Mouse (Mus musculus) midbrain, embryonic 13.5 days (tissue): ENCODE measurements around the gene Gfra1. TPM values are rescaled to one million over a fixed set of nuclear protein-coding genes. Genes with fewer than 3 reads are reported as not detected.

Experiments used
- ATAC-seq: fragments of 200-750 bp; cut with Nextera tagmentation; 2 replicates; pipeline ENCODE4 v1.8.0; 2017; ENCODE audit warnings: mild to moderate bottlenecking, moderate TSS enrichment, moderate library complexity
- H3K27ac ChIP-seq: fragments of 300-500 bp; sonication (generic); 2 replicates; pipeline ENCODE4 v1.5.1; 2015; ENCODE audit warnings: inconsistent platforms, mild to moderate bottlenecking, moderate library complexity
- H3K27me3 ChIP-seq: fragments of 300-500 bp; sonication (generic); 2 replicates; pipeline ENCODE4 v1.6.1; 2015; ENCODE audit warnings: mild to moderate bottlenecking, inconsistent platforms
- H3K36me3 ChIP-seq: fragments of 300-500 bp; sonication (generic); 2 replicates; pipeline ENCODE4 v1.6.1; 2015; ENCODE audit warnings: mild to moderate bottlenecking, inconsistent platforms
- H3K4me1 ChIP-seq: fragments of 300-500 bp; sonication (generic); replicated peaks from 2 replicates; pipeline ENCODE4 v1.6.1; 2015; ENCODE audit warnings: inconsistent platforms
- H3K4me2 ChIP-seq: fragments of 300-500 bp; sonication (generic); replicated peaks from 2 replicates; pipeline ENCODE4 v1.6.1; 2015; ENCODE audit warnings: moderate library complexity, mild to moderate bottlenecking, inconsistent platforms
- H3K4me3 ChIP-seq: fragments of 300-500 bp; sonication (generic); replicated peaks from 2 replicates; pipeline ENCODE4 v1.5.1; 2015; ENCODE audit warnings: mild to moderate bottlenecking, inconsistent platforms
- H3K9ac ChIP-seq: fragments of 300-500 bp; sonication (generic); replicated peaks from 2 replicates; pipeline ENCODE4 v1.6.1; 2015; ENCODE audit warnings: mild to moderate bottlenecking, inconsistent platforms
- H3K9me3 ChIP-seq: fragments of 300-500 bp; sonication (generic); 2 replicates; pipeline ENCODE4 v1.6.1; 2016; ENCODE audit warnings: mild to moderate bottlenecking, inconsistent platforms
- WGBS: fragments of 180-500 bp; shearing (Covaris S2); methylation state at CpG from one replicate; pipeline ENCODE4 v1.1.7; 2015; 5-methylcytosine and 5-hydroxymethylcytosine counted together
- polyA plus RNA-seq: library from polyadenylated mRNA; unstranded; fragments of >200 nt; fragmentation: Nextera tagmentation; extraction: Ambion mirVana; gene quantifications from 2 replicates; pipeline ENCODE4 v1.2.1, GENCODE M21; 2015

Gene Gfra1
- polyA plus RNA-seq, 1 experiment from 2014 or later, result 47.9 TPM

DNA sequence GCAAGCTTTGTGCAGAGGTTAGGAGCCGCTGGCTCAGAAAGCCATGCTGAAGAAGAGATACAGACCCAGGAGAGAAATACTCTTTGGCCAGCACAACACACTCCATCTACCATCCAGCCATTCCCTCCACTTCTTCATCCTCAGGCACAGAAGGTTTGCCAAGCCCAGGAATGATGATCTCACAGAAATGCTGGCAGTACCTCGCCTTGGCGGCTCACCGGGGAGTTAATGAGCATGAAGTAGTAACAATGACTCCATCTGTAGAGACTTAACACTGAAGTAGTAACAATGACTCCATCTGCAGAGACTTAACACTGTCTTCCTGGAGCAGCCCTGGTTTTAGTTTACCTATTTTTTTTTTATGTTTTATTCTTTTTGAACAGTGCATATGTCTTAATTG, 187.2 kb downstream of the Gfra1 start:
- Histone ChIP-seq H3K4me2 (no peak overlapping the region), H3K36me3 (peaks cover 3% of the 10 kb centered on the region; the same call in 1 of the 2 replicates), H3K4me3 (no peak overlapping the region), H3K27me3 (no peaks in the 10 kb centered on the region), H3K9me3 (no peaks in the 10 kb centered on the region), H3K9ac (no peak overlapping the region), H3K27ac (no peak overlapping the region), H3K4me1 (no peaks in the 10 kb centered on the region)
- 57% methylated on average over 4 of the region's 4 CpGs for WGBS
- ATAC-seq, result no peak

DNA sequence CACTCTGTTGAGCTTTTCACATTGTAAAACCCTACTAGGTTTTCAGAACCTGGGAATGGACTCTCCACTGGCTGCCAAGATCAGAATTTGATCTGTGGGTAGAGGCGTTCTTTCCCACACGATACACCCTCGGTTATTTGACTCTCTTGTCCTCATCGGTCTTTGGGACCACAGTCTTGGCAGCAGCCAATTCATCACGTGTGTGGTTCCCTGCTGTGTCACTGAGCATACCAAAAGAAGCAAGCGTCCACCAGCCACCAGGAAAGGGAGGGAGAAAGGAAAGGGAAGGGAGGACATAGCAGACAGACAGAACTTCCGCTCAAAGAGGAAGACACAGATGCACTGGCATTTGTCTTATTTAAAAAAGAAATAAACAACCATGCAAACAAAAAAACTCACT, 189.1 kb downstream of the Gfra1 start:
- Histone ChIP-seq H3K9me3 (no peaks in the 10 kb centered on the region), H3K4me1 (no peaks in the 10 kb centered on the region), H3K27ac (no peak overlapping the region), H3K27me3 (no peaks in the 10 kb centered on the region), H3K9ac (no peak overlapping the region), H3K4me2 (no peak overlapping the region), H3K4me3 (no peak overlapping the region), H3K36me3 (peaks cover 3% of the 10 kb centered on the region; the same call in 1 of the 2 replicates)
- ATAC-seq, result no peak
- 57% methylated on average over 7 of the region's 7 CpGs for WGBS

DNA sequence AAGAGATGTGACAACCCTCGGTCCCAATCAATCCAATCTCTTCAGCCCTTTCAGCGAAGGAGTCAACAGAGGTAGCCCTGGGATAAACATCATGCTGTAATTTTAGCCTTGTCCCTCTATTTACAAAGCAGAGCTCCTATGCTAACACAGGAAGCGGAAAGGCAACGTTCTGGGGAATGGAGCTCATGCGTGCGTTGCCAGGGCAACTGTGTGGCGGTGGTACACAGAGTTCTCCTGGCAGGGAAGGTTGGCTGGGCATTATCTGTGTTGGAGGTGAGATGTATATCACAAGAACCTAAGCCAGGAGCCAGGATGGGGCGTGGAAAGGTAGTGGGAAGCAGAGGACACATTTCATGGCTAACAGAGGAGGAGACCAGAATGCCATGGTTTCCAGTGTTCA, 194.8 kb downstream of the Gfra1 start:
- H3K9ac ChIP-seq, result no peak overlapping the region
- H3K27me3 ChIP-seq, result no peaks in the 10 kb centered on the region
- no peak overlapping the region for H3K27ac ChIP-seq
- no peak for ATAC-seq
- H3K4me2 ChIP-seq, result no peak overlapping the region
- 77% methylated on average over 8 of the region's 8 CpGs for WGBS
- peaks cover 10% of the 10 kb centered on the region for H3K4me1 ChIP-seq
- no peak overlapping the region for H3K4me3 ChIP-seq
- H3K9me3 ChIP-seq, result no peaks in the 10 kb centered on the region
- no peaks in the 10 kb centered on the region for H3K36me3 ChIP-seq

DNA sequence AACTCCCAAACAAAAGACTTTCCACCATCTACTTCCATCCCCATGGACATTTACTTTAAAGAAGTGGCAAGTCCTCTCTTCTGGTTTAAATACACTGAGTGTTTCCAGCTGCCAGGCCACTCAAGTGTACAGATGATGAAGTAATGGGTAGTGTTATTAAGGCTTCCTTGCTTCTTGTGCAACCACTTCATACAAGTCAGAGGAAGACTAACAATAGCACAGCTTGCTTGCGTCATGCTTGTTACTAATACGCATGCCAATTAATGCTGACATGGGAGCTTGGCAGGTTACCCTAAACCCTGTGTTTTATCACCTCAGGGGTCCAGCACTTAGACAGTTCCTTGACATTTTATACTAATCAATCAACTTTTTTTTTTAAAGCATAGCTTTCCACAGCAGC, 196.5 kb downstream of the Gfra1 start:
- Histone ChIP-seq H3K36me3 (no peaks in the 10 kb centered on the region), H3K4me3 (no peak overlapping the region), H3K4me2 (no peak overlapping the region), H3K27ac (no peak overlapping the region), H3K9ac (no peak overlapping the region), H3K4me1 (peaks cover 10% of the 10 kb centered on the region), H3K27me3 (no peaks in the 10 kb centered on the region), H3K9me3 (no peaks in the 10 kb centered on the region)
- WGBS, result 42% methylated on average over 2 of the region's 2 CpGs
- no peak for ATAC-seq

DNA sequence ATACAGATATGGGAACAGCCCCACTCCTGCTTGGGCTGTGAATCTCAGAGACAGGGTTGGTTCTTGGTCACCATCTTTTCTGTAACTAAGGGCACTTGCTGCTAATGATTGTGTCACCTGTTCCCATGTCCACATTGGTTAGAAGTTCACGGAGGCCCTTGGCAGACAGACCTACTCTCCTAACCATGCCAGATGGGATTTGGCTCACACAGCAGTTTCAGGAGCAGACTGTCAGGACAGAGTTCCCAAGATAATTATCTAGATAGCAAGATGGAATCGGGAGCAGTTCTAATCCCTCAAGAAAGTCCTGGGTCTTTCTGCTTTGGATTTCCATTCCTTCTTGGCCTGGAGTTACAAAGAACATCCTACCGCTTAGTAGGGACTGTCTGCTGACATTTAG, 199.2 kb downstream of the Gfra1 start:
- Histone ChIP-seq H3K4me1 (peaks cover 10% of the 10 kb centered on the region), H3K4me3 (no peak overlapping the region), H3K4me2 (no peak overlapping the region), H3K9me3 (no peaks in the 10 kb centered on the region), H3K27me3 (0 out of 2 replicates have a peak, but pooled peaks cover 4% of the 10 kb centered on the region), H3K27ac (no peak overlapping the region), H3K9ac (no peak overlapping the region), H3K36me3 (no peaks in the 10 kb centered on the region)
- ATAC-seq, result no peak
- WGBS, result 97% methylated on average over 3 of the region's 3 CpGs

DNA sequence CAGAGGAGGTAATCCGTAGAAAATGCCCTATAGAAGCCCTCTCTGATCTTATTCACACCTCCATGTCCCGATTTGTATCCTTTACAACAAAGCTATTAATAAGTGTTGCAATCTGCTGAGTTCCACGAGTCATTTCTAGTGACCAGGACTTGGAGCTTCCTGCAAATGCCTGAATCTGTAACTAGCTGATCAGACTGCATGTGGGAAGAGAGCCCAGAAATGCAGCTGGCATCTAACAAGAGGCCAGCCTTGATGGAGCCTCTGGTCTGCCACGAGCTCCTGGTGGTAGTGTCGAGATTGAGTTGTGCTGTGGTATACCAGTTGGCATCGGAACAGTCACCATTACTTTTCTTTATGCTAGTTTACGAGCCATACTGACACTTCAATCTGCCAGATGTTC, 200.3 kb downstream of the Gfra1 start:
- Histone ChIP-seq H3K9ac (no peak overlapping the region), H3K36me3 (no peaks in the 10 kb centered on the region), H3K4me1 (peaks cover 18% of the 10 kb centered on the region), H3K9me3 (no peaks in the 10 kb centered on the region), H3K4me2 (no peak overlapping the region), H3K4me3 (no peak overlapping the region), H3K27me3 (0 out of 2 replicates have a peak, but pooled peaks cover 4% of the 10 kb centered on the region), H3K27ac (no peak overlapping the region)
- no peak for ATAC-seq
- 85% methylated on average over 7 of the region's 7 CpGs for WGBS

DNA sequence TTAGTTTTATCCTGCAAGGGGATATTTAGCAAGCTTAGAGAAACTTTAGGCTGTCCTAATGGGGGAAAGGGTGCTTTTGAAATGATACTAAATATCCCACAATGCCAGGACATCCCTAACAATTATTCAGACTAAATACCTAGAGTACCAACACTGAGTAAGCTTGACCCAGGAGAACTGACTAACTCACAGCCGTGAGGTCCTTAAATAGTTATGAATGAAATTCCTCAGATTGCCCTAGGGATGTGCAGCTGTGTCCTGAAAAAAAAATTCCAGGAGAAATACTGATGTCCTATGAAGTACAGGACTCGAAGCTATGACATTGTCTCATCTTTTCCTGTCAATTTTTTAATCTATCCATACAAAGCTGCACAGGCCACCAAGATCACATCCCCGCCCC, 201.5 kb downstream of the Gfra1 start:
- H3K27me3 ChIP-seq, result 0 out of 2 replicates have a peak, but pooled peaks cover 4% of the 10 kb centered on the region
- H3K9ac ChIP-seq, result no peak overlapping the region
- H3K36me3 ChIP-seq, result no peaks in the 10 kb centered on the region
- no peak for ATAC-seq
- 67% methylated on average over 3 of the region's 3 CpGs for WGBS
- H3K27ac ChIP-seq, result no peak overlapping the region
- no peaks in the 10 kb centered on the region for H3K9me3 ChIP-seq
- peaks cover 10% of the 10 kb centered on the region; the same call in 1 of the 2 replicates for H3K4me1 ChIP-seq
- H3K4me2 ChIP-seq, result no peak overlapping the region
- no peak overlapping the region for H3K4me3 ChIP-seq

DNA sequence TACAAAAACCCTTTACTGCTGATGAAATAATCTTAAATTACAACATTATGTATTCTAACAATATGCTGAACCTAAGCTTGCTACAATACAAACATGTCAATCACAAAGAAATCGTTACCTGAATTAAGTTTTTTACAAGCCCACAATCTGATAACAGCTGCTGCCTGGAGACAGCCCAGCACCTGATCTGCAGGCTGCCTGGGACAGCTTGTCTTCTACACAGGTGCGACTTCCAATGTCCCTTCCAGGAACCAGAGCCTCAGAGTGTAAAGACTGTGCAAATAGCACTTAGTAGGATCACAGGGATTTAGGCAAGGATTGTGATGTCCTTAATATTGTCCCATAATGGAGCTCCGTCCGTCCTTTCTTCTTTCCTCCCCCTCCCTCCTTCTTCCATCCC, 204.0 kb downstream of the Gfra1 start:
- H3K4me3 ChIP-seq, result no peak overlapping the region
- no peaks in the 10 kb centered on the region for H3K9me3 ChIP-seq
- WGBS, result 73% methylated on average over 4 of the region's 4 CpGs
- no peak overlapping the region for H3K27ac ChIP-seq
- H3K36me3 ChIP-seq, result no peaks in the 10 kb centered on the region
- no peak overlapping the region for H3K9ac ChIP-seq
- H3K4me1 ChIP-seq, result peaks cover 8% of the 10 kb centered on the region; the same call in 1 of the 2 replicates
- no peak for ATAC-seq
- H3K27me3 ChIP-seq, result 0 out of 2 replicates have a peak, but pooled peaks cover 5% of the 10 kb centered on the region
- H3K4me2 ChIP-seq, result no peak overlapping the region

DNA sequence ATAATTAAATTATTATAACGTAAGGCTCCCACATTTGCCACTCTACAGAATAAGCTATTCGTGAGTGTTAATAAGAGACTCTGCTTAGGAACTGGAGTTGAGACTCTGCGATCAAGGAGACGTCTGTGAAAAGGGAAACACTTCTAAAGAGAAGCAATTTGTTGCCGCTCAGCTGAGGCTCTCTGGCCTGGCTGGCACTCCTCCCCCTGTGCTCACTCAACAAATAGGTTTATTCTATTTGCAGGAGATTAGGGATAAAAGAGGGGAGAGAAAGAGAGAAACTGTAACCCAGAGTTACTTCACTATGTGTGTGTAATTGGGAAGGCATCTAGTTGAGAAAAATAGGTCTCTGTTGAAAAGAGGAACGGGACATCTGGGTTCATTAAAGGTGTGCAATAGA, 204.6 kb downstream of the Gfra1 start:
- no peak for ATAC-seq
- Histone ChIP-seq H3K4me1 (peaks cover 8% of the 10 kb centered on the region; the same call in 1 of the 2 replicates), H3K27me3 (0 out of 2 replicates have a peak, but pooled peaks cover 6% of the 10 kb centered on the region), H3K9me3 (no peaks in the 10 kb centered on the region), H3K4me2 (no peak overlapping the region), H3K36me3 (no peaks in the 10 kb centered on the region), H3K4me3 (no peak overlapping the region), H3K9ac (no peak overlapping the region), H3K27ac (no peak overlapping the region)
- WGBS, result 31% methylated on average over 6 of the region's 6 CpGs

DNA sequence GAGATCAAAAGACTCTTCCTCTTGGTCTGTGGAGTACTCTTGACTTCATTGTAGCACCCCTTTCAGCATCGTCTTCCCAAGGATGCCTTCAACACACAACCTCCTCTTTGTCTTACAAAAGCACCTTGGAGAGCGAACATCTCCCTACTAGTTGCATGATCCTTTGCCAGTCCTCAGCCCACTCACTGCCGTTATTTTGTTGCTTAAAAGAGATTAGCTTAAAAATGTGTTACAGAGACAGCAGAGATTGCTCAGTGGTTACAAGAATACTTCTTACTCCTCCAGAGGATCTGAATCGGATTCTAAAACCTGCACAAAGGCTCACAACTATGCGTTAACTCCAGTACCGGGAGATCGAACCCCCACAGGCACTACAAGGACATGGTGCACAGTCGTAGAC, 205.5 kb downstream of the Gfra1 start:
- H3K4me2 ChIP-seq, result no peak overlapping the region
- no peak overlapping the region for H3K9ac ChIP-seq
- H3K36me3 ChIP-seq, result no peaks in the 10 kb centered on the region
- 80% methylated on average over 8 of the region's 8 CpGs for WGBS
- H3K4me3 ChIP-seq, result no peak overlapping the region
- H3K4me1 ChIP-seq, result peaks cover 8% of the 10 kb centered on the region; the same call in 1 of the 2 replicates
- H3K27me3 ChIP-seq, result 0 out of 2 replicates have a peak, but pooled peaks cover 6% of the 10 kb centered on the region
- no peak overlapping the region for H3K27ac ChIP-seq
- no peaks in the 10 kb centered on the region for H3K9me3 ChIP-seq
- no peak for ATAC-seq

DNA sequence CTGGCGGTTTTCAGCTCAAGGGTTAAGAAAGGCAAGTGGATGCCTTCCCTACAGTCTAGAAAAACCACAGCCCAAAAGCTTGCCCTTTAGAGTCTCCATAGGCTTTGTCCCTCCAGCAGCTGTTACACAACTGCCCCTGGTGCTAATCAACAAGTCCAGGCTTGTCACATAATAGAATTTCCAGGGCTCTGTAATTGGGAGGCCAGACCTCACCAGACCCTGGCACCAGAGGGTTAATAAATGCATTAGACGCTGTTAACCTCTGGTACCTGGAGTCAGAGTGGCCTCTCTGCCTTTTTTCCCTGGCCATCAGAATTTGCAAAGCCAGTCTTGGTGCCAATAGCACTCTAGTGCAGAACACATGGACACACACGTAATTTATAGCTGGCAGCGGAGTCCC, 211.6 kb downstream of the Gfra1 start:
- H3K9me3 ChIP-seq, result no peaks in the 10 kb centered on the region
- H3K27me3 ChIP-seq, result 0 out of 2 replicates have a peak, but pooled peaks cover 2% of the 10 kb centered on the region
- H3K4me2 ChIP-seq, result no peak overlapping the region
- no peaks in the 10 kb centered on the region for H3K36me3 ChIP-seq
- no peak overlapping the region for H3K4me3 ChIP-seq
- WGBS, result 57% methylated on average over 4 of the region's 4 CpGs
- no peak for ATAC-seq
- H3K4me1 ChIP-seq, result peaks cover 30% of the 10 kb centered on the region
- no peak overlapping the region for H3K9ac ChIP-seq
- peak overlapping the region; percentile 10; the same call in 1 of the 2 replicates for H3K27ac ChIP-seq

DNA sequence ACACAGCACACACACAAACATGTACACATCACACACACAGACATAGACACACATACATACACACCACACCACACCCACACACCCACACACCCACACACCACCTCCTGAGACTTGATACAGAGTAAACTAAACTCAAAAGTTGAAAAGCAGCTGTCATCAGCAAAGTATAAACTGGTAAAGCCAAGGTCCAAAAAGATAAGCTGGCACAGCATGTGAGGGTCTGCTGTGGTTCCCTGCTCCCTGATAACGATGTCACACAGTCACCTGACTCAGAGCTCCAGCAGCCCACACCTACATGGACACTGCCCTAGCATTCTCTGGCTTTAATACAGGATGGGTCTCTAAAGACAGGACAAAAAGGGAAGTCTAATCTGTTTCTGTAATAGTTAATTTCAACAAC, 212.1 kb downstream of the Gfra1 start:
- Histone ChIP-seq H3K4me1 (peaks cover 30% of the 10 kb centered on the region), H3K4me2 (no peak overlapping the region), H3K36me3 (no peaks in the 10 kb centered on the region), H3K9ac (no peak overlapping the region), H3K9me3 (no peaks in the 10 kb centered on the region), H3K27me3 (0 out of 2 replicates have a peak, but pooled peaks cover 2% of the 10 kb centered on the region), H3K27ac (no peak overlapping the region), H3K4me3 (no peak overlapping the region)
- 0 out of 2 replicates have a peak, but pooled peaks have one; percentile 17 for ATAC-seq
- 76% methylated on average over 1 of the region's 1 CpGs for WGBS

DNA sequence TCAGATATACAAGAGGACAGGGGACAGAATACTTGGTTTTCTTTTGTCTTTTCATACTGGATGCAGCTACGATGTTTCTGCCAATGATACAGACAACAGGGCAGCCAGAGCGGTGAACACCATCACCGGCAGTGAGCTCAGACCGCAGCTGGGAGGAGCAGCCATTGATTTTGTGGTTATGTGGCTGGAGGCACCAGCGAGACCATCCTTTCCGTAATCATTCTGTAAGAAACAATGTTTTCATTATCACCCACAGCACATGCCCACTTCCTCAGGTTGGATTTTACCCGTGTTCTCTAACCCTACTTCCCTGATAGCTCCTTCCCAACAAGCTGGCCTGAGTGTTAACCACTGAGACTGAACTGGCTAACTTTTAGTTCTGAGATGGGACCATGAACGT, 217.4 kb downstream of the Gfra1 start:
- Histone ChIP-seq H3K9me3 (no peaks in the 10 kb centered on the region), H3K4me2 (no peak overlapping the region), H3K9ac (no peak overlapping the region), H3K36me3 (no peaks in the 10 kb centered on the region), H3K27me3 (no peaks in the 10 kb centered on the region), H3K4me1 (peaks cover 15% of the 10 kb centered on the region), H3K4me3 (no peak overlapping the region), H3K27ac (no peak overlapping the region)
- no peak for ATAC-seq
- WGBS, result 76% methylated on average over 8 of the region's 8 CpGs
